Mouse (Mus musculus): ENCODE results near the gene Trp73.
A peak's percentile ranks its signal among the peaks of the same experiment; 100 is the strongest.

Trp73 gene

GRCm38 (mm10) chr4:154025641-154026440, 114.2 kb downstream of the Trp73 start, which contains the start of gene Smim1:
Smim1 (minus strand) TSS chr4:154026230.
- peak; percentile 36 for DNase-seq

- no peak for DNase-seq
These were observed 115.1 kb downstream of the Trp73 start for GRCm38 (mm10) chr4:154024729-154025521.

GRCm38 (mm10) chr4:154023754-154024601, 116.0 kb downstream of the Trp73 start:
- no peak for DNase-seq

GRCm38 (mm10) chr4:154022844-154023243, 117.2 kb downstream of the Trp73 start:
- DNase-seq, result no peak

GRCm38 (mm10) chr4:154022407-154022806, 117.6 kb downstream of the Trp73 start:
- DNase-seq, result no peak

DNA sequence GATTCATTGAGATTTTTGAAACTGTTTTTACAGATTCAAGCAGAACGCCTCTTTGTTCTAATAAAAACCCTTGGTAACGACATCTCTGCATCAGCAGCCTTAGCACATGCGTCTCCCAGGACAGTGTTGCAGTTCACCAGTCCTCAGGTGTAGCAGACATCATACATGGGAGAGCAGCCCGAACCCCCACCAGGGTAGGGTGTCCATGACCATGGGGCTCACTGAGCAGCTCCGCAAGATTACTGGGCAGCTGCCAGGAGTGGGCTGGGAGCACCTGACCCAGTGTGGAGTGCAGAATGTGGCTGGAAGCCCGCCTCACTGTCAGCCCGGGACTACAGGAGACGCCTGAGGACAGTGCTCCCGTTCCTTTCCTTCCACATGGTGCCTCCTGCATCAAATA, 118.6 kb downstream of the Trp73 start:
- no peak for DNase-seq

DNA sequence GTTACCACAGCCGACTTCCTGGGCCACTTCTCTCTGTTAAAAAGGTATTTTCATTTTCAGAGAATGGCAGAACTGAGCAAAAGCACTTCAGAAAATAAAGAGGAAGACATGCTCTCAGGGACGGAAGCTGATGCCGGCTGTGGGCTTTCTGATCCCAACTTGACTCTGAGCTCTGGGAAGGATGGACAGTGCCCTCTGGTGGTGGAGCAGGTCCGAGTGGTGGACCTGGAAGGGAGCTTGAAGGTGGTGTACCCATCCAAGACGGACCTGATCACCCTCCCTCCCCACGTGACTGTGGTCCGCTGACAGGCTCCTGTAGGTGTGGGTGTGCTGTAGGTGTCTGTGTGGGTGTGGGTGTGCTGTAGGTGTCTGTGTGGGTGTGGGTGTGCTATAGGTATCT, 120.4 kb downstream of the Trp73 start:
- peak; percentile 58 for DNase-seq

- no peak for DNase-seq
These were observed 124.5 kb downstream of the Trp73 start for GRCm38 (mm10) chr4:154015476-154015875.

- peak; percentile 47 for DNase-seq
These were observed 127.7 kb downstream of the Trp73 start for GRCm38 (mm10) chr4:154012132-154012882.

DNA sequence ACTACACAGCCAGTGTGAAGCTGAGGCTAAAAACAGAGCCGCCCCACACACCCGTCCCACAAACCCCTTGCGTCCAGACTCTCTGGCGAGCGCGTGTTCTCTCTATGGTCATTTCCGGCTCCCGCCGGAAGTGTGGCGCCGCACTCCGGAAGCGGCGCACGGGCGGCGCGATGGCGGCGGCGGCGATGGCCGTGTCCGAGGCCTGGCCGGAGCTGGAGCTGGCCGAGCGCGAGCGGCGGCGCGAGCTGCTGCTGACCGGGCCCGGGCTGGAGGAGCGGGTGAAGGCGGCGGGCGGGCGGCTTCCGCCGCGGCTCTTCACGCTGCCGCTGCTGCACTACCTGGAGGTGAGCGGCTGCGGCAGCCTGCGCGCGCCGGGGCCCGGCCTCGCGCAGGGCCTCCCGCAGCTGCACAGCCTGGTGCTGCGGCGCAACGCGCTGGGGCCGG, 128.3 kb downstream of the Trp73 start, which contains the start of gene Lrrc47:
Lrrc47 (plus strand) TSS at position 86 of the 444 bp plus-strand sequence.
- peak; percentile 83 for DNase-seq

GRCm38 (mm10) chr4:154010907-154011645, 128.9 kb downstream of the Trp73 start:
- peak; percentile 21 for DNase-seq

- DNase-seq, result no peak
These were observed 132.2 kb downstream of the Trp73 start for GRCm38 (mm10) chr4:154007759-154008158.

DNA sequence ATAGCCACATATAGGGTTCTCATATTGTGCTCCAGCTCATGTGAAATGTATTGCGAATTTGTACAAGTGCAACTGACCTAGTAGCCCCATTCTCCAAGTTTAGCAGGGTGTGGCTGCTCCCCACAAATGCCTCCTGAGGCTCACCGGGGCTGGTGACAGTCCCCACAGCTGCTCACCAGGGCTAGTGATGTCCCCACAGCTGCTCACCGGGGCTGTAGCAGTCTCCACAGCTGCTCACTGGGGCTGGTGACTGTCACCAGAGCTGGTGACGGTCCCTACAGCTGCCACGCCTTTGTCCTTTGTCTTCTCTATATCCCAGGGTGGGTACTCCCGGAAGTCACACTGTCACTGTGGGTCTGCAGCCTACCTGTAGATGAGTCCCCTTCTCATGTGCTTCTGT, 133.7 kb downstream of the Trp73 start:
- DNase-seq, result no peak
